Mouse (Mus musculus) kidney, adult 2 months (tissue): ENCODE results near the gene Cyp4a14. TPM values are rescaled to one million over a fixed set of nuclear protein-coding genes. Genes with fewer than 3 reads are reported as not detected.
A peak's percentile ranks its signal among the peaks of the same experiment; 100 is the strongest.
"Not testable (repeated sequence)": the region's sequence is repeated elsewhere in the genome, so short reads cannot be mapped to it uniquely, and the experiment has no call there.

Experiments
- DNase-seq: peaks from one replicate; pipeline ENCODE4 v3.0.0; 2021
- H3K27ac ChIP-seq: fragments of 200-500 bp; 2 replicates; pipeline ENCODE4 v1.5.1; 2012; ENCODE audit warnings: low read depth, low read length, control low read depth, inconsistent platforms; ENCODE audit not compliant: insufficient read depth
- H3K27me3 ChIP-seq: fragments of 200-500 bp; replicated peaks from 2 replicates; pipeline ENCODE4 v1.6.1; 2012; ENCODE audit warnings: mild to moderate bottlenecking, moderate library complexity, low read length, inconsistent platforms; ENCODE audit not compliant: control insufficient read depth, insufficient read depth
- H3K36me3 ChIP-seq: fragments of 200-500 bp; 2 replicates; pipeline ENCODE4 v1.6.1; 2012; ENCODE audit warnings: mild to moderate bottlenecking, moderate library complexity, low read length, inconsistent platforms; ENCODE audit not compliant: control insufficient read depth, insufficient read depth
- H3K4me1 ChIP-seq: fragments of 200-500 bp; 2 replicates; pipeline ENCODE4 v1.6.1; 2011; ENCODE audit warnings: low read length; ENCODE audit not compliant: control insufficient read depth, insufficient read depth
- H3K4me3 ChIP-seq: fragments of 200-500 bp; 2 replicates; pipeline ENCODE4 v1.5.1; 2011; ENCODE audit warnings: mild to moderate bottlenecking, low read depth, low read length, control low read depth; ENCODE audit not compliant: insufficient read depth
- CTCF ChIP-seq: fragments of 200-500 bp; conservative IDR thresholded peaks from 2 replicates; pipeline ENCODE4 v1.5.1; 2011; ENCODE audit warnings: low read depth, mild to moderate bottlenecking, control low read depth, low read length, moderate library complexity, mixed read lengths; ENCODE audit not compliant: insufficient read depth, insufficient read length
- POLR2A ChIP-seq: fragments of 200-500 bp; IDR thresholded peaks from one replicate; pipeline ENCODE4 v1.6.1; 2011; ENCODE audit warnings: low read depth, low read length, control low read depth
- WGBS: fragments of 180-500 bp; shearing (Covaris S2); methylation state at CpG from one replicate; pipeline ENCODE4 v1.1.7; 2018; 5-methylcytosine and 5-hydroxymethylcytosine counted together
- polyA plus RNA-seq: library from polyadenylated mRNA; depleted of rRNA; stranded (reverse); fragments of >200 nt; gene quantifications from 2 replicates; pipeline ENCODE4 v1.2.3, GENCODE M21; 2012; rRNA removed

Gene Cyp4a14
- polyA plus RNA-seq, 1 experiment, result 331 TPM

- not testable (repeated sequence) for H3K4me1 ChIP-seq, H3K36me3 ChIP-seq, H3K27me3 ChIP-seq, H3K27ac ChIP-seq, H3K4me3 ChIP-seq
- DNase-seq, result peak; percentile 69
- peak; percentile 19; the same call in 1 of the 2 replicates for TF ChIP-seq CTCF
Observed at GRCm38 (mm10) chr4:115476051-115476450, 19.9 kb downstream of the Cyp4a14 start.

- not testable (repeated sequence) for H3K36me3 ChIP-seq, H3K27ac ChIP-seq, H3K27me3 ChIP-seq, H3K4me3 ChIP-seq, H3K4me1 ChIP-seq, DNase-seq
- whole genome bisulfite sequencing, result 76% methylated on average over 3 of the region's 3 CpGs
Observed at GRCm38 (mm10) chr4:115473585-115473984, 22.4 kb downstream of the Cyp4a14 start.

GRCm38 (mm10) chr4:115452304-115452703 is 43.6 kb downstream of the Cyp4a14 start, which contains the start of gene Cyp4a30b:
Gene Cyp4a30b, plus strand, starts transcription at chr4:115452604.
- TF ChIP-seq POLR2A (no peak), CTCF (no peak)
- peak; percentile 40 for DNase-seq
- H3K27ac ChIP-seq, result no peak within 1 kb of the TSS
- no peaks in the 10 kb centered on the region for H3K36me3 ChIP-seq
- no peaks in the 10 kb centered on the region for H3K27me3 ChIP-seq
- WGBS, result 30% methylated on average over 3 of the region's 3 CpGs
- no peak within 1 kb of the TSS for H3K4me3 ChIP-seq
- no peaks in the 10 kb centered on the region; the same call in 1 of the 2 replicates for H3K4me1 ChIP-seq

- H3K4me3 ChIP-seq, result no peak overlapping the region
- H3K27me3 ChIP-seq, result no peaks in the 10 kb centered on the region
- no peak overlapping the region for H3K27ac ChIP-seq
- H3K36me3 ChIP-seq, result no peaks in the 10 kb centered on the region
- DNase-seq, result peak; percentile 40
- no peak for TF ChIP-seq POLR2A
- no peak for TF ChIP-seq CTCF
- H3K4me1 ChIP-seq, result no peaks in the 10 kb centered on the region; the same call in 1 of the 2 replicates
- 20% methylated on average over 3 of the region's 3 CpGs for WGBS
Observed at GRCm38 (mm10) chr4:115450577-115451137, 45.3 kb downstream of the Cyp4a14 start.

Other genes with a start within 250 kb of the Cyp4a14 start
- gene Cyp4a12a, start 197.1 kb downstream of the Cyp4a14 start, polyA plus RNA-seq, result 6.4 and 7.6 TPM in 2 replicates
- gene Cyp4a12b, start 84.5 kb downstream of the Cyp4a14 start, polyA plus RNA-seq, result 2.3 and 2.8 TPM in 2 replicates
- gene Cyp4a30b, start 43.5 kb downstream of the Cyp4a14 start, polyA plus RNA-seq, result not detected in 2 replicates
- gene Cyp4a10, start 22.1 kb upstream of the Cyp4a14 start, polyA plus RNA-seq, result 368 and 393 TPM in 2 replicates
- gene Cyp4a31, start 67.5 kb upstream of the Cyp4a14 start, polyA plus RNA-seq, result 234 and 244 TPM in 2 replicates
- gene Cyp4a32, start 104.8 kb upstream of the Cyp4a14 start, polyA plus RNA-seq, result 0.60 and 0.91 TPM in 2 replicates
- gene Cyp4b1, start 151.6 kb upstream of the Cyp4a14 start, polyA plus RNA-seq, result 329 and 340 TPM in 2 replicates
- 26.4 and 27.9 TPM in 2 replicates for gene Efcab14, start 241.6 kb upstream of the Cyp4a14 start, polyA plus RNA-seq